Mouse (Mus musculus): ENCODE measurements around the gene Ago3. TPM values are rescaled to one million over a fixed set of nuclear protein-coding genes. Genes with fewer than 3 reads are reported as not detected.
A peak's percentile ranks its signal among the peaks of the same experiment; 100 is the strongest.

Gene Ago3
- polyA plus RNA-seq, 1 experiment from 2014 or later, result 2.3 TPM

DNA sequence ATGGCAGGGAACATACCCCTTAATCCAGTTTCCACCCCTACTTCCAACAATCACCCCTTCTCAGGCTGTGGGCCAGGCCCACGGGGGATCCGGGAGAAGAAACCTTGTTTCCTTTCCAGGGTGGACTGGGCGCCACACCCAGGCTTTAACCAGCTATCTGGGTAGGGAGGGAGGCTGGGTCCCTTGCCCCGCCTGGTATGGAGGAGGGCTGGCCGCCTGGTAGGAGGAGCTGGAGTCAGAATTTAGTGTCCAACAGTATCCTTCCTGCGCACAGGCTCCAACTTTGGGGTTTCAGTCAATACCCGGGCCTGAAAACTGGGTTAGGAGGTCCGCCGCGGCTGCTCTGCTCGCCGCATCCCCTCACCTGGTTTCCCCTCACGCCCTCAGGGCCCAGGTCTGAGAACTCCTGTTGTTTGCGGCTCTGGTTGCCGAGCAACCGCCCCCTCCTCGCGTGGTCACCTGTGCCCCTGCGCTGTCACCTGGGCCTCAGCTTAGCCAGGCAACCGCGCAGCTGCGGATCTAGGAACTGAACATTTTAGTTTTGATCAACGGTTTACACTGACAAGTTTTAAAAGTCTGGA is 104.0 kb downstream of the Ago3 start, which contains the start of gene Tekt2:
TSS of gene Tekt2 (minus strand) at position 408 of the 581 bp plus-strand sequence.
- ATAC-seq (no peak), DNase-seq (ENCODE audit: low read depth, low spot score) (no peak)
- ChIA-PET CTCF (no interaction called here), POLR2A (no interaction called here)
- no peaks in the 10 kb centered on the region for H3K27me3 ChIP-seq
- in situ Hi-C loops (cut with MboI; ENCODE audit: low pct_unique_long_range_greater_than_20kb), result no loop called here
- no peak for TF ChIP-seq CTCF (IDR thresholded peaks at IDR 0.05)

- ATAC-seq, result no peak
- CTCF ChIA-PET, result no interaction called here
- TF ChIP-seq CTCF (IDR thresholded peaks at IDR 0.05), result no peak
- POLR2A ChIA-PET, result no interaction called here
- no peak for DNase-seq (ENCODE audit: low read depth, low spot score)
- no peaks in the 10 kb centered on the region for H3K27me3 ChIP-seq
- in situ Hi-C loops (cut with MboI; ENCODE audit: low pct_unique_long_range_greater_than_20kb), result no loop called here
Measured at GRCm38 (mm10) chr4:126324861-126325260, 104.5 kb downstream of the Ago3 start.

DNA sequence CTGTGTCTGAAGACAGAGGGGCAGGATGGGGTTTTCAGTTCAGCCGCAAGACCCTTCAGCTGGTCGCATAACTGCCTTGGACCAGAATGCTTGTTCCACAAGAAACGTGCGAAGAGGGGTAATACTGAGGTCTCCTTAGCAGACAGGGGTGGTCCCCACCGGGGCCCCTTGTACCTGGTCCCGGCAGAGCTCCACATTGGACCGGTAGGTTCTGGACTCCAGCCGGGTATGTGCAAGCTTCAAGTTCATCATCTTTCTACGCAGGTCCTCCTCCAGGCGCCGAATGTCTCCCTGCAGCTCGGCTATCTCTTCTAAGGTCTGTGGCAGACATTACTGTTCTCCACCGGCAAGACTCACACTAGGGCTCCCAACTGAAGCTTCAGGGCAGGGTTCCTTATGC is 106.7 kb downstream of the Ago3 start:
- H3K27me3 ChIP-seq, result no peaks in the 10 kb centered on the region
- in situ Hi-C loops (cut with MboI; ENCODE audit: low pct_unique_long_range_greater_than_20kb), result no loop called here
- ChIA-PET POLR2A (no interaction called here), CTCF (interaction anchor here (1.5 to 1.6 kb wide), 2 partner anchors 9 to 10 kb away, joined by 4 to 5 read pairs; no protein-coding TSS in a partner anchor)
- no peak for ATAC-seq
- no peak for TF ChIP-seq CTCF (IDR thresholded peaks at IDR 0.05)
- no peak for DNase-seq (ENCODE audit: low read depth, low spot score)

DNA sequence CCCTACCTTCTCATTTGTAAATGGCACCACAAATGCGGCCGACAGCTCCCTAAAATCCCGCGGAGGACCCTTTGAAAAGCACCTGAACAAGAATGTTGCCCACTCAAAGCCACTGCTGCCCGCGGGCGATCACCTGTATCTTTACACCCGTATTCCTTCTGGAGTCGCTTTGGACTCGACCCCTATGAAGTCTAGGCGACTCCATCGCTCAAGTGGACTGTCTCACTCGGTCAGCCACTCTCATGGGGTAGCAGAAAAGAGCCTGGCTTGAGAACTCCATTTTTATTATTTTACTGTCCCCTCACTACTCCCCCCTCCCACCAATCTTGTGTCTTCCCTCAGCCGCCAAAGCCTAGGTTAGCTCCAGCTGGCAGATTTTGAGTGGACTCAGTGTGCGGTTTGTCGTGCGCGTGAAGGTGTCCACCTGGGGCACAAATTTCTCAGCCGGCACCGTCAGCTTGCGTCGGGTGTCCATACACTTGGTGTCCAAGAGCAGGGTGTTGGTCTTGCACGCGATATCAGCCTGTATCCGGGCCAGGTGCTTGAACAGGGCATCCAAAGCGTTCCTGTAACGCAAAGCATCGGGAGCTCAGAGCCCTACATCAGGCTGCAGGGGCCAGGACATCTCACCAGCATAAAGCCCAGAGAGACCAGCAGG is 107.4 kb downstream of the Ago3 start:
- DNase-seq (ENCODE audit: low read depth, low spot score), result no peak
- H3K27me3 ChIP-seq, result no peaks in the 10 kb centered on the region
- TF ChIP-seq CTCF (IDR thresholded peaks at IDR 0.05), result no peak
- CTCF ChIA-PET, result interaction anchor here (0.6 to 2.0 kb wide), 9 partner anchors 8 to 158 kb away, joined by 3 to 8 read pairs (median 4); partner anchors contain the start of gene Trappc3
- POLR2A ChIA-PET, result interaction anchor here (1.9 kb wide), 1 partner anchor 10 kb away, joined by 7 read pairs; no protein-coding TSS in a partner anchor
- in situ Hi-C loops (cut with MboI; ENCODE audit: low pct_unique_long_range_greater_than_20kb), result no loop called here
- peak; percentile 4 for ATAC-seq

DNA sequence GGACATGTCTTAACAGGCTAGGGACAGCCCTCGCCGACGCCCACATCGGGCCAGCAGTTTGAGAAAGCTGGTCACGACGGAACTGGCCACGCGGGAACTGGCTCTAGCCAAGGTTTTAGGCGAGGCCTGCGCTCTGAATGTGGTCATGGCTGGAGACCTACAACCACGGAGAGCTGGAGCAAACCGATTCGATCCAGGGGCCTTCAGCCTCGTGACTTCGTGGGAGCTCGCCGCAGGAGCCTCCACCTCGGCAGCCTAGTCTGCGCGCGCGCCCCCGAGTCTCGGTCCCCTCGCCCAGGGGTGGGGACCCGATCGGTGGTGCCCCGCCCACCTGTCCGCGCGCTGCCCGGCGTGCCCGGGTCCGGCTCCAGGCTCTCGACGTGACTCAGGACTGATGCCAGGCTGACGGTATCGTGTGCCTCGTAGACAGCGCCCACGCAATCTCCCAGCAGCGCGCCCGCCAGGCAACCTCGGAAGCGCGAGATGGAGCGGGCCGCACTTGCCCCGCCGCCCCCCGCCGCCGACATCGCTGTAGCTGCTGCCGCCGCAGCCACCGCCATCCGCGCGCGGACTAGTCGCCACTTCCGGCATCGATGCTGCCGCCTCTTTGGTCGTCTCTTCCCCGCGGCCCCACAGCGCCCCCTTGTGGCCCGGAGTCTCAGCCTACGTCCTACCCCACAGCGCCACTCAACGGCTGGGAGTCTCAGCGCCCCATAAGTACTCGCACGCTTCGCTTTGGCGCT is 108.1 kb downstream of the Ago3 start, which contains the start of gene Adprhl2:
TSS of gene Adprhl2 (minus strand) at position 593 of the 743 bp plus-strand sequence.
- POLR2A ChIA-PET, result interaction anchor here (0.6 to 1.9 kb wide), 2 partner anchors 9 to 196 kb away, joined by 3 to 7 read pairs; no protein-coding TSS in a partner anchor
- in situ Hi-C loops (cut with MboI; ENCODE audit: low pct_unique_long_range_greater_than_20kb), result no loop called here
- TF ChIP-seq CTCF (IDR thresholded peaks at IDR 0.05), result no peak
- ATAC-seq (peak; percentile 78), DNase-seq (ENCODE audit: low read depth, low spot score) (peak; percentile 68)
- CTCF ChIA-PET, result interaction anchor here (0.6 to 2.0 kb wide), 8 partner anchors 8 to 159 kb away, joined by 3 to 8 read pairs (median 3); partner anchors contain the start of gene Trappc3
- no peaks in the 10 kb centered on the region for H3K27me3 ChIP-seq

GRCm38 (mm10) chr4:126319806-126320205 is 109.5 kb downstream of the Ago3 start:
- no peak for DNase-seq (ENCODE audit: low read depth, low spot score)
- ATAC-seq, result no peak
- ChIA-PET POLR2A (no interaction called here), CTCF (interaction anchor here (1.5 to 2.0 kb wide), 2 partner anchors 10 to 13 kb away, joined by 4 to 8 read pairs; no protein-coding TSS in a partner anchor)
- no peaks in the 10 kb centered on the region for H3K27me3 ChIP-seq
- no peak for TF ChIP-seq CTCF (IDR thresholded peaks at IDR 0.05)
- in situ Hi-C loops (cut with MboI; ENCODE audit: low pct_unique_long_range_greater_than_20kb), result no loop called here

DNA sequence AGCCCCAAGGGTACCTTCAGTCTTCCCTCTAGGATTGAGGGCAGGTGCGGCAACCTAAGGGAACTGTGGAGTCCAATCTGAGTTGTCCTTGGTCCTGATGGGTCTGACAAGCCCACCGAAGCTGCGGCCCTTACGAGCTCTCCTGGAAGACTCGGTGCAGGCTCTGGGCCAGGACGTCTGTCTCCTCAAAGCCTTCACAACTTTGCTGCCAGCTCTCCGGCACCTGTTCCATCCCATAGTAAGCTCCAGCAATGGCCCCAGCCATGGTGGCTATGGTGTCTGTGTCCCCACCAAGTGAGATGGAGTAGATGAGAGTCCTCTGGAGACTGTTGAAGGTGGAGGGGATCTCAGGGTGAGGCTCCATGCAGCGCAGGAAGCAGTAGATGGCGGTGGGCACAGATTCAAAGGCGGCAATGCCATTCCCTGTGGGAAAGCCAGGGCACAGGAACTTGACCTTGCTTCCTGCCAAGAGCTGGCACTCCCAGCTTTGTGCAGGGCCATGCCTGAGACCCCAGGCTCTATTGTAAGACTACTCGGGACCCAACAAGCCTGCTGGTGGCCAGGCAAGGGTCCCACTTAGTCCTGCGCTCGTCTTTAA is 112.8 kb downstream of the Ago3 start:
- ATAC-seq, result no peak
- in situ Hi-C loops (cut with MboI; ENCODE audit: low pct_unique_long_range_greater_than_20kb), result no loop called here
- no peak for TF ChIP-seq CTCF (IDR thresholded peaks at IDR 0.05)
- H3K27me3 ChIP-seq, result no peaks in the 10 kb centered on the region
- no peak for DNase-seq (ENCODE audit: low read depth, low spot score)
- CTCF ChIA-PET, result no interaction called here
- POLR2A ChIA-PET, result no interaction called here

GRCm38 (mm10) chr4:126315931-126316330 is 113.4 kb downstream of the Ago3 start:
- in situ Hi-C loops (cut with MboI; ENCODE audit: low pct_unique_long_range_greater_than_20kb), result no loop called here
- no peak for DNase-seq (ENCODE audit: low read depth, low spot score)
- ATAC-seq, result no peak
- TF ChIP-seq CTCF (IDR thresholded peaks at IDR 0.05), result no peak
- ChIA-PET POLR2A (no interaction called here), CTCF (no interaction called here)
- H3K27me3 ChIP-seq, result no peaks in the 10 kb centered on the region

DNA sequence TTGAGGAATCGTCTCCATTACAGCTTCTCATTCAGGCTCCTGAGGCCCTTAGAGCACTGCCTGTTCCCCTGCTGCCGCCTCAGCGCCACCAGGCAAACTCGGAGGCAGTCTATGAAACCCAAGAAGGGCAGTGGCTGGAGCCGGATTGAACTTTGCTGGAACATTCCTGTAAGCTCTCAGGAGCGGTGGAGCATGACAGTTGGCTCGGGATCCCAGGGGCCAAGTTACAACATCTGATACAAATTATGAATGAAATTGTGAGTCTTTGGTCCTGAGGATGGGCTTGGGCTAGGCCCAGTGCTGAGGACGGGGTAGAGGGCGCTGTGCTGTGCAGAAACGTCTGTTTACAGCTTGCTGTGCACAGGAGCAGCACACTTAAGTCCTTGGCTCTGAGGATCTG is 115.0 kb downstream of the Ago3 start:
- no peak for TF ChIP-seq CTCF (IDR thresholded peaks at IDR 0.05)
- H3K27me3 ChIP-seq, result no peaks in the 10 kb centered on the region
- ChIA-PET CTCF (interaction anchor here (0.8 to 2.3 kb wide), 5 partner anchors 8 to 183 kb away, joined by 3 to 8 read pairs (median 4); partner anchors contain the start of gene Trappc3), POLR2A (interaction anchor here (0.6 kb wide), 1 partner anchor 1191 kb away, joined by 3 read pairs; no protein-coding TSS in a partner anchor)
- DNase-seq (ENCODE audit: low read depth, low spot score) (peak; percentile 86), ATAC-seq (peak; percentile 78)
- in situ Hi-C loops (cut with MboI; ENCODE audit: low pct_unique_long_range_greater_than_20kb), result no loop called here

DNA sequence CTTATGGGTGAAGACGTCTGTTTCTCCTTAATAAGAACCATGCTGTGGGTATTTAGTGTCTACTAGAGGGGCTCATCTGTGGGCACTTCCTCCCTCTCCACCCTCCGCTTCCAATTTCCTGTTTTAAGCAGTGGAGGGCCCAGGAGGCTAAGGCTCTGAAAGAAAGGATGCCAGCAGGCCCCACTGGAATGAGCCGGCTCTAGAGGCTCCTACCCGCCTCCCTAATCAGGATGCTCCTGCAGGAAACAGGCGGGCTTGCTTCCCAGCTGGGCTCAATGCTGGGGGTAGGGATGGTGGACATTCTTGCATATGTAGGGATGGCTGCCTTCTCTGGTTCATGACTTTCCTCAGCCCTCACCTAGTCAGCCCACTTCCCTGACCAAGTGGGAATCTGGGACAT is 116.2 kb downstream of the Ago3 start:
- POLR2A ChIA-PET, result interaction anchor here (1.6 kb wide), 1 partner anchor 8 kb away, joined by 7 read pairs; the partner anchor contains the start of gene Adprhl2
- TF ChIP-seq CTCF (IDR thresholded peaks at IDR 0.05), result no peak
- ATAC-seq (no peak), DNase-seq (ENCODE audit: low read depth, low spot score) (no peak)
- CTCF ChIA-PET, result interaction anchor here (1.0 to 2.3 kb wide), 4 partner anchors 22 to 182 kb away, joined by 3 to 8 read pairs (median 6); partner anchors contain the start of gene Trappc3
- in situ Hi-C loops (cut with MboI; ENCODE audit: low pct_unique_long_range_greater_than_20kb), result no loop called here
- no peaks in the 10 kb centered on the region for H3K27me3 ChIP-seq
